Mouse (Mus musculus) kidney, adult 2 months (tissue): ENCODE measurements around the gene Kif27.

Experiments
- CTCF ChIP-seq: fragments of 200-500 bp; conservative IDR thresholded peaks from 2 replicates; pipeline ENCODE4 v1.5.1; 2011; ENCODE audit warnings: low read depth, mild to moderate bottlenecking, control low read depth, low read length, moderate library complexity, mixed read lengths; ENCODE audit not compliant: insufficient read depth, insufficient read length
- POLR2A ChIP-seq: fragments of 200-500 bp; IDR thresholded peaks from one replicate; pipeline ENCODE4 v1.6.1; 2011; ENCODE audit warnings: low read depth, low read length, control low read depth

DNA sequence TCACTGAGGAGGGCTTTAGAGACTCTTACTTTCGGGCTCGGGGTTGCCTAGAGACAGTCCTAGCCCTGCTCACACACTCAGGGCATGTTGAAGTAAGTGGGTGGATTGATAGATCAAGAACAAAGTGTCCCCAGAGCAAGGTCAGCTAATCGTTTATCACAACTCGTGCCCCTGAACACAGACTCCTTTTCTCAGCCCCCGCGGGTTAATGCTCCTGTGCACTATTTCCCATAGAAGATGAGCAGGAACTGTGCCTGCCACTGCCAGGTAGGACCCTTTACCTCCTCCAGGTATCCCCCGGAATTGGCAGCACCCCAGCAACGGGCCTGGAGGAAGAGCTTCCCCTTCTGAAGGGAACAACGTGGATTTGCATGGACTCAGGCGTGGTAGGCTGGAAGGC lies 82.7 kb downstream of the Kif27 start:
- TF ChIP-seq CTCF (no peak), POLR2A (no peak)
